Mouse (Mus musculus): Measurements from ENCODE around the gene Cd200r2. TPM values are rescaled to one million over a fixed set of nuclear protein-coding genes. Genes with fewer than 3 reads are reported as not detected.

The Cd200r2 gene
- total and polyA plus RNA-seq, 2 experiments from 2014 or later, result not detected

DNA sequence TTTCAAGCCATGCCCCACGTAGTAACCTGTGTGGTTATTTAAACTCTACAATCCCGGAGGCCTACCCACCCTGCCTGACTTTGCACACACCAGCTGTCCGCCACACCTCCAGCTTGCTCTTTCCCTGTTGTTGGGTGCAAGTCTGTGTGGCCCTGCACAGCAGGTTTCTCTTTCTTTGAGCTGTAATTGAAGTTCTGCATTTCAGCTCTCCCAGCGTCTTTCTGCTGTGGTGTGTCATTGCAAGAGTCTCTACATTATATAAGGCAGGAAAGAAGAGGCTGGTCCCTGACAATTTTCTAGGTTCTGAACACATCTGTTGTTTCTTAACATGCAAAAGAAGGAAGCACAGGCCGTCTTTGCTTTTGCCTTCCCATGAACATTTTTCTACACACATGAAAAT lies 9.7 kb downstream of the Cd200r2 start:
- Histone ChIP-seq H3K4me2 (ENCODE audit: low read depth, low read length) (no peak overlapping the region), H3K27me3 (ENCODE audit: control insufficient read depth, insufficient read depth, low read length) (no peaks in the 10 kb centered on the region), H3K27ac (ENCODE audit: low read depth) (no peak overlapping the region), H3K9me3 (replicated peaks; ENCODE audit: control insufficient read depth, low read length) (no peaks in the 10 kb centered on the region), H3K4me3 (ENCODE audit: low read depth, low read length) (no peak overlapping the region), H3K9ac (replicated peaks; ENCODE audit: low read depth, low read length) (no peak overlapping the region), H3K36me3 (replicated peaks; ENCODE audit: control insufficient read depth, insufficient read depth, low read length) (no peaks in the 10 kb centered on the region), H3K4me1 (ENCODE audit: control insufficient read depth, insufficient read depth) (no peaks in the 10 kb centered on the region)
- DNase-seq (ENCODE audit: low spot score) (no peak), ATAC-seq (ENCODE audit: insufficient read depth, low read depth) (no peak)
- 70% methylated on average over 5 of the region's 5 CpGs for WGBS
- no peak for TF ChIP-seq CTCF (IDR thresholded peaks at IDR 0.05; ENCODE audit: low read depth)
- TF ChIP-seq EP300 (IDR thresholded peaks at IDR 0.05; ENCODE audit: low read depth), result no peak

DNA sequence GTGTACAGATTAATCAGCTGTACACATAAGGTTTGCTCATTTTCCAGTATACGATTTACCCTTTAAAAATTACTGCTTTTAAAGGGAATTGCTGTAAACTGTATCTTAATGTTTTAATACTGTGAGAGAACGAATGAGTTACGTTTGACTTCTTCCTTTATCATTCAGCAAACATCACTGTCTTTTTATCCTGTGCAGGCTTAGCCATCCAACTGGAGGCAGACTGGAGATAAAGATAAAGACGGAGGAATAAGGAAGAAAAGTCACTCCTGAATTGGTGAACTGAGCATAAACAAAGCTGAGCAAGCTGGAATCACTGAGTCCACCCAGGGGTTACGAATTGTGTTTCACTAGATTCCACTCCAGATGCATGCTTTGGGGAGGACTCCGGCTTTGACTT lies 10.7 kb downstream of the Cd200r2 start:
- H3K27ac ChIP-seq (ENCODE audit: low read depth), result no peak overlapping the region
- DNase-seq (ENCODE audit: low spot score) (no peak), ATAC-seq (ENCODE audit: insufficient read depth, low read depth) (no peak)
- H3K36me3 ChIP-seq (replicated peaks; ENCODE audit: control insufficient read depth, insufficient read depth, low read length), result no peaks in the 10 kb centered on the region
- no peaks in the 10 kb centered on the region for H3K4me1 ChIP-seq (ENCODE audit: control insufficient read depth, insufficient read depth)
- WGBS, result 68% methylated on average over 6 of the region's 6 CpGs
- no peaks in the 10 kb centered on the region for H3K27me3 ChIP-seq (ENCODE audit: control insufficient read depth, insufficient read depth, low read length)
- no peak overlapping the region for H3K4me2 ChIP-seq (ENCODE audit: low read depth, low read length)
- TF ChIP-seq EP300 (IDR thresholded peaks at IDR 0.05; ENCODE audit: low read depth), result no peak
- no peak for TF ChIP-seq CTCF (IDR thresholded peaks at IDR 0.05; ENCODE audit: low read depth)
- H3K9ac ChIP-seq (replicated peaks; ENCODE audit: low read depth, low read length), result no peak overlapping the region
- H3K9me3 ChIP-seq (replicated peaks; ENCODE audit: control insufficient read depth, low read length), result no peaks in the 10 kb centered on the region
- no peak overlapping the region for H3K4me3 ChIP-seq (ENCODE audit: low read depth, low read length)

DNA sequence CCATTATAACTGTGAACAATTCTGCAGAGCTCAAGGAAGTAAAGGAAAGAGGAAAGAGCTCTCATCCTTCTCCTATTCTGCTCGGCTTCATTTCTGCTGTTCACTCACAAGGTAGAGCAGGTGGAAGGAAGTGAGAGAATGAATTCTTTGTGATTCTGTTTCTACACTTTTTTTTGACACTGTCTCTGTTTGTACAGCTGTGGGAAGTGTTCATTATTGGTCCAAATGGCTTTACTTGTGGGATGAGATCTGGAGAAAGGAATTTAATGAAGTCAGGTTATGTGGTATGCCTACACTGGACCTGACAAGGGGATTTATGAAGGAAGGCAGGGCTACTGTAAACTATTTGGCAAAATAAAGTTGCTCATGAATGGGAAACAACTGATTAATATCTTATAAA lies 23.9 kb downstream of the Cd200r2 start:
- H3K9ac ChIP-seq (replicated peaks; ENCODE audit: low read depth, low read length), result no peak overlapping the region
- H3K36me3 ChIP-seq (replicated peaks; ENCODE audit: control insufficient read depth, insufficient read depth, low read length), result no peaks in the 10 kb centered on the region
- no peak for ATAC-seq (ENCODE audit: insufficient read depth, low read depth)
- no peaks in the 10 kb centered on the region for H3K27me3 ChIP-seq (ENCODE audit: control insufficient read depth, insufficient read depth, low read length)
- H3K4me1 ChIP-seq (ENCODE audit: control insufficient read depth, insufficient read depth), result no peaks in the 10 kb centered on the region
- no peak for DNase-seq (ENCODE audit: low spot score)
- H3K4me3 ChIP-seq (ENCODE audit: low read depth, low read length), result no peak overlapping the region
- 56% methylated on average over 1 of the region's 1 CpGs for WGBS
- no peak overlapping the region for H3K27ac ChIP-seq (ENCODE audit: low read depth)
- no peaks in the 10 kb centered on the region for H3K9me3 ChIP-seq (replicated peaks; ENCODE audit: control insufficient read depth, low read length)
- no peak for TF ChIP-seq EP300 (IDR thresholded peaks at IDR 0.05; ENCODE audit: low read depth)
- no peak for TF ChIP-seq CTCF (IDR thresholded peaks at IDR 0.05; ENCODE audit: low read depth)
- H3K4me2 ChIP-seq (ENCODE audit: low read depth, low read length), result no peak overlapping the region

DNA sequence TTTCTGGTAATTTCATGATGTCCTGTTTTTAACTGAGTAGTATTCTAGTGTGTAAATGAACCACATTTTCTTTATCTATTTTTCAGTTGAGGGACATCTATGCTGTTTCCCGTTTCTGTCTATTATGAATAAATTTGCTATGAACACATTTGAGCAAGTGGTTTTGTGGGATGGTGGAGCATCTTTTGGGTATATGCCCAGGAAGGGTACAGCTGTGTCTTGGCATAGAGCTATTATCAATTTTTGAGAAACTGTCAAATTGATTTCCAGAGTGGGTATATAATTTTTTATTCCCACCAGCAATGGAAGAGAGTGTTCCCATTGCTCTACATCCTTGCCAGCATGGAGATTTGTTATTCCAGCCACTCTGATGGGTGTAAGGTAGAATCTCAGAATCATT lies 65.1 kb downstream of the Cd200r2 start:
- Histone ChIP-seq H3K4me1 (ENCODE audit: control insufficient read depth, insufficient read depth) (no peaks in the 10 kb centered on the region), H3K36me3 (replicated peaks; ENCODE audit: control insufficient read depth, insufficient read depth, low read length) (no peaks in the 10 kb centered on the region), H3K9ac (replicated peaks; ENCODE audit: low read depth, low read length) (no peak overlapping the region), H3K4me3 (ENCODE audit: low read depth, low read length) (no peak overlapping the region), H3K27ac (ENCODE audit: low read depth) (no peak overlapping the region), H3K27me3 (ENCODE audit: control insufficient read depth, insufficient read depth, low read length) (no peaks in the 10 kb centered on the region), H3K9me3 (replicated peaks; ENCODE audit: control insufficient read depth, low read length) (no peaks in the 10 kb centered on the region), H3K4me2 (ENCODE audit: low read depth, low read length) (no peak overlapping the region)
- TF ChIP-seq CTCF (IDR thresholded peaks at IDR 0.05; ENCODE audit: low read depth) (no peak), EP300 (IDR thresholded peaks at IDR 0.05; ENCODE audit: low read depth) (no peak)
- DNase-seq (ENCODE audit: low spot score) (no peak), ATAC-seq (ENCODE audit: insufficient read depth, low read depth) (no peak)
- 73% methylated on average over 1 of the region's 1 CpGs for WGBS

DNA sequence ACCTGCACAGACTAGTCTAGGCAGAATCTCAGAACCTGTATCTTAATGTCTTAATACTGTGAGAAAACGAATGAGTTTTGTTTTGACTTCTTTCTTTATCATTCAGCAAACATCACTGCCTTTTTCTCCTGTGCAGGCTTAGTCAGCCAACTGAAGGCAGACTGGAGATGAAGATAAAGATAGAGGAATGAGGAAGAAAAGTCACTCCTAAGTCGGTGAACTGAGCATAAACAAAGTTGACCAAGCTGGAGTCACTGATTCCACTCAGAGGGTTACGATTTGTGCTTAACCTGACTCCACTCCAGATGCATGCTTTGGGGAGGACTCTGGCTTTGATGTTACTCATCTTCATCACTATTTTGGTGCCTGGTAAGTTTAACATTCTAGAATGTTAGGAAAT lies 76.6 kb downstream of the Cd200r2 start, which contains the start of gene Cd200r3:
Cd200r3 (plus strand) TSS at position 211 of the 400 bp plus-strand sequence.
- Histone ChIP-seq H3K4me2 (ENCODE audit: low read depth, low read length) (no peak within 1 kb of the TSS), H3K27ac (ENCODE audit: low read depth) (no peak within 1 kb of the TSS), H3K9me3 (replicated peaks; ENCODE audit: control insufficient read depth, low read length) (no peaks in the 10 kb centered on the region), H3K4me1 (ENCODE audit: control insufficient read depth, insufficient read depth) (no peaks in the 10 kb centered on the region), H3K27me3 (ENCODE audit: control insufficient read depth, insufficient read depth, low read length) (no peaks in the 10 kb centered on the region), H3K4me3 (ENCODE audit: low read depth, low read length) (no peak within 1 kb of the TSS), H3K36me3 (replicated peaks; ENCODE audit: control insufficient read depth, insufficient read depth, low read length) (no peaks in the 10 kb centered on the region), H3K9ac (replicated peaks; ENCODE audit: low read depth, low read length) (no peak within 1 kb of the TSS)
- DNase-seq (ENCODE audit: low spot score) (no peak), ATAC-seq (ENCODE audit: insufficient read depth, low read depth) (no peak)
- WGBS, result 48% methylated on average over 3 of the region's 3 CpGs
- TF ChIP-seq CTCF (IDR thresholded peaks at IDR 0.05; ENCODE audit: low read depth) (no peak), EP300 (IDR thresholded peaks at IDR 0.05; ENCODE audit: low read depth) (no peak)

DNA sequence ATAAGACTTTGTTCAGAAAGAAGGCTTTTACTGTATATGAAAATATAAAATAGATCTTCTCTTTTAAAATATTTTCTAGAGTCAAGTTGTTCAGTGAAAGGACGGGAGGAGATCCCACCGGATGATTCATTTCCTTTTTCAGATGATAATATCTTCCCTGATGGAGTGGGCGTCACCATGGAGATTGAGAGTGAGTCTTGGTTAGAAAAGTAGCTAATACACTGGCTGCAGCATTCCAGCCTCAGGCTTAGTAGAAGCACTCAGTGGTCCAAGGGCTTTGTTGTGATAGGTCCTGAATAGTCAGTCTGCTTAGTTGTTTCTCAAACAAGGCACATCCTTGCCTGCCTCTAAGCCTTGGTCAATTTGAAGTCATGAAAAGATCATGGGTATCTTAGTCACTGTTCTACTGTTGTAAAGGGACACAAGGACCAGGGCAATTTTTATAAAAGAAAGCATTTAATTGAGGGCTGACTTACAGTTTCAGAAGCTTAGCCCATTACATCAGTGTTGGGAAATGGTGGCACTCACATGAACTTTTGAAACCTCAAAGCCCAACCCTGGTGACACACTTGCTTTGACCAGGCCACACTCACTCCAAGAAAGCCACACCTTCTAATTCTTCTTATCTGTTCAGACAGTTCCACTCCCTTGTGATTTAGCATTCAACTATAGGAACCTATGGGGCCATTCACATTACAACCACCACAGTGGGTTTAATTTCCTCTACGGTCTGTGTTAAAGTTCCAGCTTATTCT lies 84.6 kb downstream of the Cd200r2 start:
- Histone ChIP-seq H3K4me1 (ENCODE audit: control insufficient read depth, insufficient read depth) (no peaks in the 10 kb centered on the region), H3K4me3 (ENCODE audit: low read depth, low read length) (no peak overlapping the region), H3K36me3 (replicated peaks; ENCODE audit: control insufficient read depth, insufficient read depth, low read length) (no peaks in the 10 kb centered on the region), H3K27ac (ENCODE audit: low read depth) (no peak overlapping the region), H3K9me3 (replicated peaks; ENCODE audit: control insufficient read depth, low read length) (no peaks in the 10 kb centered on the region), H3K27me3 (ENCODE audit: control insufficient read depth, insufficient read depth, low read length) (no peaks in the 10 kb centered on the region), H3K9ac (replicated peaks; ENCODE audit: low read depth, low read length) (no peak overlapping the region), H3K4me2 (ENCODE audit: low read depth, low read length) (no peak overlapping the region)
- 59% methylated on average over 4 of the region's 4 CpGs for WGBS
- ATAC-seq (ENCODE audit: insufficient read depth, low read depth) (peak; percentile 20), DNase-seq (ENCODE audit: low spot score) (no peak)
- TF ChIP-seq CTCF (IDR thresholded peaks at IDR 0.05; ENCODE audit: low read depth), result no peak
- no peak for TF ChIP-seq EP300 (IDR thresholded peaks at IDR 0.05; ENCODE audit: low read depth)

Data from heart, postnatal 0 days (tissue).